Mouse (Mus musculus) liver, adult 2 months (tissue): Measurements from ENCODE around the gene Rdh8.

Experiments used
- CTCF ChIP-seq: fragments of 200-500 bp; IDR thresholded peaks from 2 replicates; pipeline ENCODE4 v1.5.1; 2011; ENCODE audit warnings: low read depth, low read length, control low read depth
- POLR2A ChIP-seq: fragments of 200-500 bp; IDR thresholded peaks from 2 replicates; pipeline ENCODE4 v1.6.1; 2011; ENCODE audit warnings: low read length, control low read depth; ENCODE audit not compliant: insufficient read depth; ENCODE audit errors: extremely low read depth

- no peak for TF ChIP-seq POLR2A
- no peak for TF ChIP-seq CTCF
Measured at GRCm38 (mm10) chr9:20862225-20862624, 43.9 kb downstream of the Rdh8 start.
